Mouse (Mus musculus) heart, adult 10 weeks (tissue): Measurements from ENCODE around the gene Gm6367. TPM values are rescaled to one million over a fixed set of nuclear protein-coding genes. Genes with fewer than 3 reads are reported as not detected.

Source experiments
- polyA plus RNA-seq: library from polyadenylated mRNA; stranded (reverse); fragments of 350-450 nt; fragmentation: Illumina TruSeq; extraction: RNeasy Lipid Tissue Mini Kit (QIAGEN cat#74804); gene quantifications from one replicate; pipeline ENCODE4 v1.2.3, GENCODE M21; 2014; ENCODE audit warnings: low read depth, low replicate concordance

The Gm6367 gene
- polyA plus RNA-seq = not detected

DNA sequence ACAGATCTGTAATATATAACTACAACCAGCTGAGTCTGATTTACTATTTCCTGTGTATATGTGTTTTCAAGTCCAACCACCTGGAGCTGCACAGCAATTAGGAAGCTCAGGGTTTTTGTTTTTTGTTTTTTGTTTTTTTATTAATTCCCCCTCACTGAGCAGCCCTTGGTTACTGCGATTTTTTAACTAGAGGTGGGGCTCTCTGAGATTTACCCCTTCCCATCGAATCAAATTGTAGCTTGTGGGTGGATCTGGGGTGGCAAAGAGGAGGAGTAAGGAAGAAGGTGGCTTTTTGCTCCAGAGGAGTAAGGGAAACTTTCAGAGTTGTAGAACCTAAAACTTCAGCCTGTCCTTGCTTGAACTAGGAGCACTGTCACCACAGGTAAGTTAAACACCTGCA is at the start of gene Gm6367:
TSS of gene Gm6367 (plus strand) at position 301 of the 400 bp plus-strand sequence.

Other genes starting within 250 kb of the Gm6367 start
- gene Gm3183, start 123.2 kb upstream of the Gm6367 start, polyA plus RNA-seq = not detected
- not detected for gene Gm7942, start 118.3 kb downstream of the Gm6367 start, polyA plus RNA-seq
- not detected for gene Gm16513, start 194.0 kb downstream of the Gm6367 start, polyA plus RNA-seq